Mouse (Mus musculus) cortical plate, adult 2 months (tissue): ENCODE measurements at regions not wholly inside any gene's neighbourhood (a gene's known extent, or its start where the extent isn't known, plus 50 kb on each side); places are given as distances from the start of the nearest gene placed in this dataset.

Source experiments
- H3K27ac ChIP-seq: fragments of 200-500 bp; 2 replicates; pipeline ENCODE4 v1.5.1; 2012; ENCODE audit warnings: low read length, control low read depth, inconsistent platforms; ENCODE audit not compliant: insufficient read depth
- H3K4me1 ChIP-seq: fragments of 200-500 bp; 2 replicates; pipeline ENCODE4 v1.6.1; 2011; ENCODE audit warnings: low read length; ENCODE audit not compliant: control insufficient read depth, insufficient read depth
- H3K4me3 ChIP-seq: fragments of 200-500 bp; 2 replicates; pipeline ENCODE4 v1.5.1; 2011; ENCODE audit warnings: mild to moderate bottlenecking, low read length, control low read depth; ENCODE audit not compliant: insufficient read depth
- CTCF ChIP-seq: fragments of 200-500 bp; IDR thresholded peaks from 2 replicates; pipeline ENCODE4 v1.5.1; 2011; ENCODE audit warnings: mild to moderate bottlenecking, control low read depth, low read length; ENCODE audit not compliant: insufficient read depth; ENCODE audit errors: extremely low read depth
- POLR2A ChIP-seq: fragments of 200-500 bp; IDR thresholded peaks from 2 replicates; pipeline ENCODE4 v1.6.1; 2011; ENCODE audit warnings: mild to moderate bottlenecking, low read length, control low read depth; ENCODE audit not compliant: insufficient read depth; ENCODE audit errors: extremely low read depth

DNA sequence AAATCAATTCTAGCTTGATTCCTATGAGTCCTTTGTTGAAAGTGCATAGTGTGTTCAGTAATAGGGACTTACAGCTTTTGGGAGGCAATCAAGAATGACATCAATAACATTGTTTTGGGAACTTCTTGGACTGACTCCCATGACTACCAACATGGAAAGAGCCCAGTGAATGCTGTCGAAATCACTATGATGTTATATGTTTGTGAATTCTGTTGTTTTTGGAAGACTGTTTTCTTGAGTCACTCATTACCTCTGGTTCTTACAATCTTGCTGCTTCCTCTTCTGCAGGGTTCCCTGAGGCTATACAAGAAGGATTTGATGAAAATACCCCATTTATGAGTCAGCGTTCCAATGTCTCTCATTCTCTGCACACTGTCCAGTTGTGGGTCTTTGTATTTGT lies 371.4 kb upstream of the Pdcd1 start:
- no peak overlapping the region for H3K27ac ChIP-seq
- no peak overlapping the region for H3K4me3 ChIP-seq
- H3K4me1 ChIP-seq = no peaks in the 10 kb centered on the region
- TF ChIP-seq POLR2A (no peak), CTCF (no peak)

DNA sequence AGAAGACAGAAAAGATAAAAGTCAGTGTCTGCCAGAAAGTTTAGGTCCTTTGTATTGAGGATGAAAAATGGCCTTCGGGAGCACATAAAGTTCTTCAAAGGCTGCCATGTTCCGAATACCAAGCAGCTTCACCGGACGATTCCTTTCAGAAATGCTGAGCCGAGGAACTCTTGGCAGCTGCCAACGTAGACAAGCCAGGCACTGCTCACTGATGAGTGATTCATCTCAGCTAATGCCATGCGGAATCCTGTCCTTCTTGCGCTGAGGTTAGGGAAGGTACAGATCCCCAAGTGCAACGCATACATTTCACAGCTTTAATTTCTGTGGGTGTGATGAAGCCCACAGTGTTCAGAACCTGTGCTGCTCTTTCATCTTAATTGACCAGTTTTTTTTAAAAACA lies 360.7 kb upstream of the Pdcd1 start:
- H3K4me1 ChIP-seq = no peaks in the 10 kb centered on the region
- H3K27ac ChIP-seq = no peak overlapping the region
- TF ChIP-seq POLR2A = no peak
- no peak for TF ChIP-seq CTCF
- no peak overlapping the region for H3K4me3 ChIP-seq

DNA sequence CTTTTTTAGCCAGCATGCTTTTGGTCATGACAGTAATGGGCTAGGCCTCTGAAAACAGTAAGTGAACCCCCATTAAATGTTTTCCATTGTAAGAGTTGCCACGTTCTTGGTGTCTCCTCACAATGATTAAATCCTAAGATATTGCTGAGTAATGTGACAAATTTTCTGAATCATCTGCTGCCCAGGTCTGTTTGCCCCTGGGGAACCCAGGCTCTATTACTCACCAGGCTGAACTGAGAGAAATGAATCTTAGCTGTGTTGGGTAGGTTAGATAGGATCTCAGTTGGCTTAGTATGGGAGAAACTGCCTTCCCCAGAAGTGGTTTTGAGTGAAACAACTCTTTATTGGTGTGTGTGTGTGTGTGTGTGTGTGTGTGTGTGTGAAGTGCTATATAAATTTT lies 314.3 kb upstream of the Pdcd1 start:
- no peak overlapping the region for H3K27ac ChIP-seq
- no peak for TF ChIP-seq POLR2A
- no peak for TF ChIP-seq CTCF

DNA sequence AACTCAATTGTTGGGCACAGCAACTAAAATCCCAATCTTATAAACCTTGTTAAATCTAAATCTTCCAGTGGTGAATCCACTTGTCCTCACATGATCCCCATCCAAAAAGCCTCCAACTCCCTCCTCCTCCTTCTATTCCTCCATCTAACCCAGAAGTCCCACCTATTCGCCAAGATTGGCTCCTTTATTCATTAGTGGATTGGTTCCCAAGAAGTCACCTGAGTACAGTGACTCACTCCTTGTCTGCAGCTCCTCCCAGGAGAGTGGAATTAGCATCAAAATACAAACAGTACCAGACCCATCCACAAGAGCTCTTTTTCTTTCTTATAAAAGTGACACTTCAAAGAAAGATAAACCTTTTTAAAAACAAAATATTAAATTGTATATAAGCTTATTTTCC lies 304.6 kb upstream of the Pdcd1 start:
- Histone ChIP-seq H3K4me3 (no peak overlapping the region), H3K4me1 (no peaks in the 10 kb centered on the region), H3K27ac (no peak overlapping the region)
- TF ChIP-seq CTCF = no peak

More for the DNA sequence above, 314.3 kb upstream of the Pdcd1 start:
- no peaks in the 10 kb centered on the region for H3K4me1 ChIP-seq
- H3K4me3 ChIP-seq = no peak overlapping the region

DNA sequence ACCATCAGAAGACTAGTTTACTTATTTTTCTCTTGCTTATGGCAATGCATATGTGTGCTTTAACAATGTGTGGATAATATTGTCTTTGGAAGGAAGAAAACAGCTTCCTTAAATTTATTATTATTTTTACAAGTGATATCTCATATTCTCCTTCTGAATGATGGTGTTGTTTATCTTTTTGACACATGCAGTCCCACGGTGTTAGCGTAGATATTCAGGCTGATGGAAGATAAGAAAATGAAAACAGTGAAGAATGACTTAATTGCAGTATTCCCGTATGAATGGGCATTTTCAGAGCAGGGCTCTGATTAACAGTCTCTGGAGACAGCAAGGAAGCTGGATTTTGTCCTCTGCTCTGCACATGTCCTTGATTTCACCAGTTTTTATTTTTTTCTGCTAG lies 303.5 kb upstream of the Pdcd1 start:
- Histone ChIP-seq H3K27ac (no peak overlapping the region), H3K4me1 (no peaks in the 10 kb centered on the region), H3K4me3 (no peak overlapping the region)
- TF ChIP-seq POLR2A (no peak), CTCF (no peak)

DNA sequence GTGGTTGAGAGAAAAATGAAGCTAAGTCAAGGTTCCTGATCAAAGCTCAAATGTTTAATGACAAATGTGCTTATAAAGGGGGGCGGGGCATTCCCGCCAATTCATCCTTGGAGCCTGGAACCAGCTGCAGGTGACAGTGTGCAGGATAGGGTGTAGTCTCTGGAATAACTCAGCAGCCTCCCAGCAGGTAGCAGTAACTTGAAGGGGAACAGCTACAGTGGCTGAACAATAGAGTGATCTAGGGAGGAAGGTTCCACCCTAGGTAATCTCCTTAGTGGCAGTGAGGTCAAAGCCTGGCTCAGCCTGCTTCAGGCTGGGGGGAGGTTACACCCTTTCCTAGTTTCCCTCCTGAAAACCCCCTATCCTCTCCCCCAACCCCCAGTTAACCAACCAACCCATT lies 290.2 kb upstream of the Pdcd1 start:
- no peak overlapping the region for H3K27ac ChIP-seq
- TF ChIP-seq CTCF (no peak), POLR2A (no peak)
- no peaks in the 10 kb centered on the region for H3K4me1 ChIP-seq
- no peak overlapping the region for H3K4me3 ChIP-seq

DNA sequence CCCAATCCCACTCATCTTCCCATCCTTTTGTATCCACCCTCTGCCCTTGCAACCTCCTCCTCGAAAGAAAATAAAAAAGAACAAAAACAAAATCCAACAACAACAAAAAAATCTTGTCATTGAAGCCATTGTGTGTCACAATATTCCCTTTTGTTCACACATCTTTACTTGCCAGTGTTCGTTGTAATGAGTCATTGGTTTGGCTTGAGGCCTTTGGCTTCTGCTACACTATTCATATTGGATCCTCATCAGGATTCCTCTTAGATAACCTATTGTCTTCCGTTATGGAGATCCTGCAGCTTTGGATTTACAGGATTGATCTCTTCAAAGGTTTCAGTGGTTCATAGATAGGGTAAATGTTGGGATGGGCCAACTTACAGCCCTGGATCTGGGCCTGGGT lies 288.9 kb upstream of the Pdcd1 start:
- TF ChIP-seq CTCF (no peak), POLR2A (no peak)
- 0 out of 2 replicates have a peak overlapping the region, but pooled peaks have one; percentile 14 for H3K27ac ChIP-seq
- H3K4me1 ChIP-seq = no peaks in the 10 kb centered on the region
- H3K4me3 ChIP-seq = no peak overlapping the region

DNA sequence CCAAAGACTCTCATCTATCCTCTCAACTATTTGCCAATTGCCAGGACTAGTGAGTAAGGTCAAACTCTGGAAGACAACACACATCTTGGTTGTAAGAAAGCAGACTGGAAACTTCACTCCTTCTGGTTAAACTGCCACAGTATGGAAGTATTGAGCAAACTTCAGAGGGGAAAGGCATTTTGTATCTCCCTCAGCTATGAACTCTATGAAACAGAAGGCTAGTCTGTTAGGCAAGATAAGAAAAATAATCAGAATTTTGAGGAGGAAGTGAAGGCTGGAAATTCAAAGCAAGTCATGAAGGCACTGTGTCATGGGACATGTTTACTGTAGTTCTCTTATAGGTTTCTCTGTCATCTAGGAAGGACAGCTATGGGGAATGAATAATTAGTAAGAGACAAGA lies 265.7 kb upstream of the Pdcd1 start:
- H3K4me1 ChIP-seq = no peaks in the 10 kb centered on the region
- no peak overlapping the region for H3K4me3 ChIP-seq
- TF ChIP-seq CTCF (no peak), POLR2A (no peak)
- no peak overlapping the region for H3K27ac ChIP-seq

DNA sequence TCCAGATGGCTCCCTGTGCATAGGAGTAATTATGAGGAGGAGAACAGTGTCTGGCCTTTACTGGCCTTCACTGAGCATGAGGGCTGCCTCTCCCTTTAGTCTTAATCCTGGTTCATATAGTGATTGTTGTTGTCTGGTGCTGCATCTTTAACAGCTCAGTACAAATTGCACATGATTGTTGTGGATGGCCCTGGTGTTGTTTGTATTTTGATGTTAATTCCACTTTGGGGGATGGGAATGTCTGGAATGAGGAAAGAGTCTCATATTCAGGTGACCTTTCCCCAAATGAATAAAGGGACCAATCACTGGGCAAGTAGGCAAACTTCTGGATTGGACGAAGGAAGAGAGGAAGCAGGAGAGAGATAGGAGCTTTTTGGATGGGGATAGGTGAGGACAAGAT lies 246.0 kb upstream of the Pdcd1 start:
- no peaks in the 10 kb centered on the region for H3K4me1 ChIP-seq
- TF ChIP-seq CTCF (no peak), POLR2A (no peak)
- H3K4me3 ChIP-seq = no peak overlapping the region
- H3K27ac ChIP-seq = no peak overlapping the region

DNA sequence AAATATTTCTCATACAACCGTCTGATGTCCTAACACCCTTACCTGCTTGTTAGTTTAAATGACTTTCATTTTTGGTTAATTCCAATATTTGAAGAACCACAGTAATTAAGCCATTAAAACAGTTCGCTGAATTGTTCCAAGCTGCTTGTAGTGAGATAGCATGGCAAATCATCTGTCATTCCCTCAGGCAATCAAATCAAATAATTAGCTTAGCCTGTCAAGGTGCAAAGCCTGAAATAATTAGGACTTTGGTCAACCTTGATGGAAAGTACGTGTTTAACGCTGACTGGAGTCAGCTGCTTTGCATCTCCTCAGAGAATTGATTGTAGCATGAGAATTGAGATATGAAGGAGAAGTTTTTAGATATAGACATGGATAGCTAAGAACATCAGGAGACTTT lies 220.2 kb upstream of the Pdcd1 start:
- Histone ChIP-seq H3K4me1 (no peaks in the 10 kb centered on the region), H3K4me3 (no peak overlapping the region), H3K27ac (no peak overlapping the region)
- TF ChIP-seq CTCF (no peak), POLR2A (no peak)

DNA sequence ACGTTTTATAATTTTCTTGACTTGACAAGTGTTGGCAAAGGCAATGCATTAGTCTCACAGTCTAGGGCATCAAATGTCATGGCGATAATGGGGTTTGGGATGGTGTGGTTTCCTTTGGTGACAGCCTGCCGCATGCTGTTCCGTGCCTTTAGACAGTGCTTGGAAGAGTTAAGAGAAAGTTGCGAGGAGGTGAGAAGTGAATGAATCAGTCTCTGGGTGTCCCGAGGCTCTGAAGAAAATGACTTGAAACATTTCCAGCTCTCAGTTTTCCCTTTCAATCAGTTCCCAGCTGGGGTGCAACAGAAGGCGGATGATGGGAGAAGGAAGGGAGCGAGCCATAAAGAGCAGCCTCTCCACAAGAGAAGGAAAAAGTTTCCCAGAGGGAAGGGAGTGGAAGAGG lies 211.0 kb upstream of the Pdcd1 start:
- Histone ChIP-seq H3K27ac (no peak overlapping the region), H3K4me1 (no peaks in the 10 kb centered on the region), H3K4me3 (no peak overlapping the region)
- TF ChIP-seq POLR2A = no peak
- TF ChIP-seq CTCF = no peak
